Mouse (Mus musculus) embryonic facial prominence, embryonic 14.5 days (tissue): Measurements from ENCODE around the gene Mon1a. TPM values are rescaled to one million over a fixed set of nuclear protein-coding genes. Genes with fewer than 3 reads are reported as not detected.

Experiments
- ATAC-seq: fragments of 200-750 bp; cut with Nextera tagmentation; 2 replicates; pipeline ENCODE4 v1.8.0; 2017; ENCODE audit warnings: low read depth, moderate number of reproducible peaks, moderate TSS enrichment
- DNase-seq: peaks from one replicate; pipeline ENCODE4 v3.0.0-alpha.2; 2015; ENCODE audit warnings: low spot score
- H3K27ac ChIP-seq: fragments of 300-500 bp; sonication (generic); replicated peaks from 2 replicates; pipeline ENCODE4 v1.5.1; 2014; ENCODE audit warnings: low read depth, mild to moderate bottlenecking, low read length, moderate library complexity
- H3K27me3 ChIP-seq: fragments of 300-500 bp; sonication (generic); replicated peaks from 2 replicates; pipeline ENCODE4 v1.6.1; 2014; ENCODE audit warnings: low read length; ENCODE audit not compliant: control insufficient read depth, insufficient read depth
- H3K36me3 ChIP-seq: fragments of 300-500 bp; sonication (generic); 2 replicates; pipeline ENCODE4 v1.6.1; 2014; ENCODE audit warnings: low read length, mixed read lengths; ENCODE audit not compliant: control insufficient read depth, insufficient read depth
- H3K4me1 ChIP-seq: fragments of 300-500 bp; sonication (generic); 2 replicates; pipeline ENCODE4 v1.6.1; 2014; ENCODE audit warnings: antibody characterized with exemption, low read length; ENCODE audit not compliant: control insufficient read depth, insufficient read depth
- H3K4me2 ChIP-seq: fragments of 300-500 bp; sonication (generic); 2 replicates; pipeline ENCODE4 v1.6.1; 2014; ENCODE audit warnings: low read depth, mild to moderate bottlenecking, low read length, moderate library complexity, mixed read lengths
- H3K4me3 ChIP-seq: fragments of 300-500 bp; sonication (generic); 2 replicates; pipeline ENCODE4 v1.5.1; 2014; ENCODE audit warnings: low read depth, mild to moderate bottlenecking, low read length
- H3K9ac ChIP-seq: fragments of 300-500 bp; sonication (generic); 2 replicates; pipeline ENCODE4 v1.6.1; 2014; ENCODE audit warnings: low read depth, mild to moderate bottlenecking, low read length, moderate library complexity, mixed read lengths
- H3K9me3 ChIP-seq: fragments of 300-500 bp; sonication (generic); 2 replicates; pipeline ENCODE4 v1.6.1; 2016; ENCODE audit warnings: low read length; ENCODE audit not compliant: control insufficient read depth
- WGBS: fragments of 180-500 bp; shearing (Covaris S2); extraction: QIAGEN DNeasy Blood & Tissue Kit; methylation state at CpG from one replicate; pipeline ENCODE4 v1.1.7; 2014; 5-methylcytosine and 5-hydroxymethylcytosine counted together
- polyA plus RNA-seq: library from polyadenylated mRNA; unstranded; fragments of >200 nt; fragmentation: Nextera tagmentation; extraction: Ambion mirVana; gene quantifications from 2 replicates; pipeline ENCODE4 v1.2.1, GENCODE M21; 2014

Mon1a gene
- 11.4 and 11.8 TPM in 2 replicates for polyA plus RNA-seq

DNA sequence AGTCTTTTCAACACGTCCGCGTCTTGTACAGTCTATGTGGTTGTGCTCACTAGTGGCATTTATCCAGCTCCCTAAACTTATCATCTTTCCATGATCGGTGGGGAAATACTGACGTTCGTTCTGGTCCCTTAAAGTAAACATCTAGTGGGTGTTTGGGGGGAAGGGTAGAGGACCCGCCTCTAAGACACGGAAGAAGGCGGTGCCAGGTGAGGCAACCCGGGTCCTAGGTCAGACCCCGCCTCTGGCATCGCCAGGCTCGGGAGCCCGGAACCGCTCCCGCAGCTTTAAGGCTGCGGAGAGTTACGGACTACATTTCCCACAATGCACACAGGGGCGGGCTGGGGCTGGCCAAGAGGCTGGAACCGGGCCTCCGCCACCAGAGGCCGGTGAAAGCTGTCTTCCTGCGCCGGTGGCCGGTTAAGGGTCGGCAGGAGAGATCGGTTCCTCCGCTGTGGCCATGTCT is at the start of gene Mon1a:
Gene Mon1a, plus strand, starts transcription at position 348 of the 463 bp plus-strand sequence.
- DNase-seq (peak; percentile 94), ATAC-seq (peak; percentile 98)
- peak within 1 kb of the TSS; percentile 88 for H3K4me2 ChIP-seq
- H3K36me3 ChIP-seq: no peaks in the 10 kb centered on the region
- peaks cover 6% of the 10 kb centered on the region for H3K4me1 ChIP-seq
- WGBS: under 1% methylated on average over 20 of the region's 28 CpGs
- H3K9me3 ChIP-seq: no peaks in the 10 kb centered on the region
- peak within 1 kb of the TSS; percentile 85 for H3K4me3 ChIP-seq
- H3K9ac ChIP-seq: peak within 1 kb of the TSS; percentile 78
- H3K27ac ChIP-seq: peak within 1 kb of the TSS; percentile 40; the same call in 1 of the 2 replicates
- H3K27me3 ChIP-seq: no peaks in the 10 kb centered on the region; the same call in 1 of the 2 replicates

DNA sequence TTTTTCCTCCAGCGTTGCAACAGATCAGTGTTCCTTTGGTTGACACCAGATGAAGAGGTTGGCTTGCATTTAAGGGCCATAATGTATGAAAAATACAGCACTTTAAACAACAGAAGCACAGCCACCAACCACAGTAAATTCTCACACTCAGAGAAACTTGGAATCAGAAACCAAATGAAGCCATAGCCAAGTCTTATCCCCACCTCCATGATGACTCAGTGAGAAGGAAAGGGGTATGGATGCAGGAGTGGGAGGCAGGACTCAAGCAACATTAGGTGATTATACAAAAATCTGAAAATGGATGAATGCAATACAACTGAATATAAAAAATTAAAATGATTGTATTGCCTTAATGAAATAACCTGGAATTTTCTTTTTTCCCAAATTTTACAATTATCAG is 49.1 kb upstream of the Mon1a start:
- DNase-seq (no peak), ATAC-seq (no peak)
- no peak overlapping the region for H3K4me2 ChIP-seq
- no peak overlapping the region for H3K4me3 ChIP-seq
- no peaks in the 10 kb centered on the region for H3K27me3 ChIP-seq
- no peaks in the 10 kb centered on the region for H3K4me1 ChIP-seq
- no peak overlapping the region for H3K27ac ChIP-seq
- no peaks in the 10 kb centered on the region for H3K9me3 ChIP-seq
- peaks cover 54% of the 10 kb centered on the region for H3K36me3 ChIP-seq
- WGBS: 97% methylated on average over 1 of the region's 1 CpGs
- H3K9ac ChIP-seq: no peak overlapping the region

DNA sequence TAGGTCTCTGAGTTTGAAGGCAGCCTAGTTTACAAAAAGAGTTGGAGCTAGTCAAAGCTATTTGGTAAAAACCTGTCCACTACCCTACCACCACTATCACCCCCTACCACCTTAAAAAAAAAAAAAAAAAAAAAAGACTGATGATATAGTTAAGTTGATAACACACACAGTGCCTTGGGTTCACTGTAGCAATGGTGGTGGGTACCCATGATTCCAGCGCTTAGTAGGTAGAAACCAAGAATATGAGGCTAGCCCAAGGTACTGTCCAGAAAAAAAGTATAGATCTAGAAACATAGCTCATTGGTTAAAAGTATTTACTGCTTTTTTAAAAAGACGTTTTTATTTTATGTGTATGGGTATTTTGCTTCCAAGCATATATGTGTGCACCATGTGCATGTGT is 45.2 kb upstream of the Mon1a start:
- Histone ChIP-seq H3K27ac (no peak overlapping the region), H3K9ac (no peak overlapping the region), H3K4me2 (no peak overlapping the region), H3K4me3 (no peak overlapping the region), H3K27me3 (no peaks in the 10 kb centered on the region), H3K4me1 (no peaks in the 10 kb centered on the region), H3K36me3 (peaks cover 63% of the 10 kb centered on the region), H3K9me3 (no peaks in the 10 kb centered on the region)
- WGBS: 94% methylated on average over 2 of the region's 2 CpGs
- DNase-seq (no peak), ATAC-seq (no peak)

DNA sequence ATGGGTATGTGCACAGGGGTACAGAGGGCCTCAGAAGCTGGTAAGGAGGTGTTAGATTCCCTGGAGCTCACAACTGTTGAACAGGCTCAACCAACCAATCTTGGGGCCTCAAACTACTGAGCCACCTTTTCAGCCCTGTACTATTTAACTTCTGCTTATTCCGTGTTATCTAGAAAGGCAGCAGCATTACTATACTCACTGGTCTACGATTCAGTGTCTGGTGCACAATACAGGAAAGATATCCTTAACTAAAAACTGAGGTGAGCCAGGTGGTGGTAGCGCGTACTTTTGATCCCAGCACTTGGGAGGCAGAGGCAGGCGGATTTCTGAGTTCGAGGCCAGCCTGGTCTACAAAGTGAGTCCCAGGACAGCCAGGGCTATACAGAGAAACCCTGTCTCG is 39.0 kb upstream of the Mon1a start:
- DNase-seq (no peak), ATAC-seq (no peak)
- Histone ChIP-seq H3K4me2 (no peak overlapping the region), H3K27ac (no peak overlapping the region), H3K36me3 (peaks cover 69% of the 10 kb centered on the region), H3K4me3 (no peak overlapping the region), H3K9ac (no peak overlapping the region), H3K4me1 (no peaks in the 10 kb centered on the region), H3K27me3 (no peaks in the 10 kb centered on the region), H3K9me3 (no peaks in the 10 kb centered on the region)
- 96% methylated on average over 7 of the region's 7 CpGs for WGBS

DNA sequence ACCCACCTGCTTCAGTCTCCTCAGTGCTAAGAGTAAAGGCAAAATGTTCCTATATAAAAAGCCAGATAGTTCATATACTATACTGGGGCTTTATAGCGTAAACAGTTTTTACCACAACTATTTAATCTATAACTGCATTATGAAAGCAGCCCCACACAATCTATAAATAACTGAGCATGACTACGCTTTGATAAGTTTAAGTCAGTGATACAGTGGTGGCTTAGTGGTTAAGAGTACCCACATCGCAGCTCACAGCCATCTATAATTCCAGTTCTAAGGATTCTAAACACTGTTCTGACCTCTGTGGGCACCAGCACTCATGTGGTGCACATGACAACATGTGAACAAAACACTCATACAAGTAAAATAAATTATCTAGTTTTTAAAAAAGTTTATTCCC is 29.6 kb upstream of the Mon1a start:
- Histone ChIP-seq H3K4me3 (no peak overlapping the region), H3K4me1 (no peaks in the 10 kb centered on the region), H3K9ac (no peak overlapping the region), H3K27me3 (no peaks in the 10 kb centered on the region), H3K36me3 (peaks cover 40% of the 10 kb centered on the region), H3K27ac (no peak overlapping the region), H3K9me3 (no peaks in the 10 kb centered on the region), H3K4me2 (no peak overlapping the region)
- no peak for DNase-seq
- no peak for ATAC-seq
- 91% methylated on average over 3 of the region's 3 CpGs for WGBS

DNA sequence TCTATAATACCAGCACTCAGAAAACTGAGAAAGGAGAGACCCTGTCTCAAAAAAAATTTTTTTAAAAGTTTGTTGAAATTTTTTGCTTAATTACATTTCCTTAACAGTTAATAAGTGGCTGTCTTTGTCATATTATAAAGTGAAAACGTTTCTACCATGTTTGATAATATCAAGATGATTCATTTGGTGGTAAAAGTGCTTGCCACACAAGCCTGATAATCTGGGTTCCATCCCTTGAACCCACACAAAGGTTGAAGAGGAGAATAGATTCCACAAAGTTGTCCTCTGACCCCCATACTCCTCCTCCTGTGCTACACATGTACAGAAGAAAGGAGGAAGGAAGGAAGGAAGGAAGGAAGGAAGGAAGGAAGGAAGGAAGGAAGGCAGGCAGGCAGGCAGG is 23.5 kb upstream of the Mon1a start:
- no peak overlapping the region for H3K4me3 ChIP-seq
- ATAC-seq: no peak
- peaks cover 20% of the 10 kb centered on the region for H3K36me3 ChIP-seq
- no peak overlapping the region for H3K9ac ChIP-seq
- WGBS: 68% methylated on average over 1 of the region's 1 CpGs
- no peak overlapping the region for H3K4me2 ChIP-seq
- no peaks in the 10 kb centered on the region for H3K9me3 ChIP-seq
- no peaks in the 10 kb centered on the region for H3K4me1 ChIP-seq
- no peaks in the 10 kb centered on the region for H3K27me3 ChIP-seq
- DNase-seq: no peak
- H3K27ac ChIP-seq: no peak overlapping the region

DNA sequence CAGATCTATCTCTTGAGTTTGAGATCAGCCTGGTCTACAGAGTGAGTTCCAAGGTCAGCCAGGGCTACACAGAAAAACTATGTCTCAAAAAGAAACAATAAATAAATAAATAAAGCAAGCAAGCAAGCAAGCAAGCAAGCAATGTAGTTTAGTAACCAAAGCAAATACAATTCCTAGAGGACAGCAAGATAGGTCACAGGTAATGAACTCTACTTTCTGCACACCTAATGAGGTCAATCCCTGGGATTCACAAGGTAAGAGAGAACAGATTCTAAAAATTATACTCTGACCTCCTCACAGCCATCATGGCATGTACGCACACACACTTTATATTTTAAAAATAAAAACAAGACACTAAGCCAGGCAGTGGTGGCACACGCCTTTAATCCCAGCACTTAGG is 21.9 kb upstream of the Mon1a start:
- ATAC-seq: no peak
- Histone ChIP-seq H3K4me3 (no peak overlapping the region), H3K9me3 (no peaks in the 10 kb centered on the region), H3K27me3 (no peaks in the 10 kb centered on the region), H3K9ac (no peak overlapping the region), H3K4me2 (no peak overlapping the region), H3K27ac (no peak overlapping the region), H3K36me3 (peaks cover 20% of the 10 kb centered on the region; the same call in 1 of the 2 replicates), H3K4me1 (peaks cover 3% of the 10 kb centered on the region; the same call in 1 of the 2 replicates)
- DNase-seq: no peak
- WGBS: 97% methylated on average over 2 of the region's 2 CpGs

DNA sequence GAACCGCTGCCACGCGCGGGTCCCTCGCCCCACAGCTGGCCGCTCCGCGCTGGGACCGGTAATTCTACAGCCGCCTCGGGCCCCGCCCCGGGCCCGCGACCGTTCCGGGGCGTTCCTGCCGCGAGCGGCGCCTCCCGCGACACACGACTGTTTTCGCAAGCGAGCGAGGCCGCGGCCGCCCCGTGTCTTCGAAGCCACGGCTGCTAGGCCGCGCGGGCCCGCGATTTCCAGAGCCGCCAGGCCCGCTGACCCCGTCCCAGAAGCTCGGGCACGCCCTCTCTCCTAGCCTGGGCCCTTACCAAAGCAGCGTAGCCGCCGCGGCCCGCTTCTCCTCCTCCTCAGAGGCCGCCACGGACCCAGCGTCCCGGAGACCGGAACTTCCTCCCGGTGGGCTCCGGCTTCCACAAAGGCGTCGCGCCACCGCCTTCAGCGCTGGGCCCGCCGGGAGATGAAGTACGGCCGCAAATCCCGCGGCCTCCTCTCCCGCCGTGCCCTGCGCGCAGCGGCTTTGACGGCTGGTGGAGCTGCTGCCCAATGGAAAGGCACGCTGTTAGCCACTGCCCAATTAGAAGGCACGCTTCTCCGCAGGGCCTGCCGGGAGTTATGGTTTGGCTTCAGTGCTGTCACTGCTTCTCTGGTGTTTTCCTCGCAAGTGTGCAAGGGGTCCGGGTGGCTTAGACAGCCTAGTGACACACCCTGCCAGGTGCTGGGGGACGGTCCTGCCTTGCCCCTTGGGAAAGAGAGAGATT is 15.4 kb upstream of the Mon1a start:
- peak overlapping the region; percentile 84 for H3K4me2 ChIP-seq

DNA sequence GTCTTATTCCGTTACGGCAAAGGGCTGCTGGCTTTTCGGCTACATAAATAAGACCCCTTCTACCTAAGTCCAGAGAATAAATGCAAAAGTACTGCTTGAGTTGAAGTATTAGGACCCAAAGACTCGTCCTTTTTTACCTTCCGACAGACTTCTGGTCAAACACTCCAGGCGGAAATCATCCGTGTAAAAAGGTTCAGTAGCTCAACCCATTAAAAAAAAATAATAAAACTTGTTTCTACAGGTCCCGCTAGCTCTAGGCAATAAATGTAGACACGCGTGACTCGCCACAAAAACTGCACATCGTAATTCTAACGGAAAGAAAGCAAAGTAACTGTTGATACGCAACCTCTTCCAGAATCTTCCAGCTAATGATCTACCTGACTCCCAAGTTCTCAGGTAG is 14.8 kb upstream of the Mon1a start, which contains the start of gene Rbm6:
Gene Rbm6, minus strand, starts transcription at position 101 of the 400 bp plus-strand sequence.
- Histone ChIP-seq H3K27me3 (no peaks in the 10 kb centered on the region), H3K9me3 (no peaks in the 10 kb centered on the region), H3K9ac (peak within 1 kb of the TSS; percentile 98), H3K27ac (peak within 1 kb of the TSS; percentile 96), H3K4me1 (peaks cover 14% of the 10 kb centered on the region), H3K4me2 (peak within 1 kb of the TSS; percentile 84), H3K36me3 (peaks cover 10% of the 10 kb centered on the region; the same call in 1 of the 2 replicates), H3K4me3 (peak within 1 kb of the TSS; percentile 99)
- WGBS: 12% methylated on average over 14 of the region's 14 CpGs
- DNase-seq: no peak
- ATAC-seq: no peak

More for the DNA sequence above, 15.4 kb upstream of the Mon1a start:
- Histone ChIP-seq H3K36me3 (peaks cover 10% of the 10 kb centered on the region; the same call in 1 of the 2 replicates), H3K27me3 (no peaks in the 10 kb centered on the region), H3K4me3 (peak overlapping the region; percentile 99), H3K9ac (peak overlapping the region; percentile 98), H3K9me3 (no peaks in the 10 kb centered on the region), H3K27ac (peak overlapping the region; percentile 96), H3K4me1 (peaks cover 14% of the 10 kb centered on the region)
- under 1% methylated on average over 58 of the region's 80 CpGs for WGBS
- ATAC-seq: peak; percentile 100
- DNase-seq: peak; percentile 98
